Mouse (Mus musculus): Measurements from ENCODE around the gene Prn.

Prn gene

DNA sequence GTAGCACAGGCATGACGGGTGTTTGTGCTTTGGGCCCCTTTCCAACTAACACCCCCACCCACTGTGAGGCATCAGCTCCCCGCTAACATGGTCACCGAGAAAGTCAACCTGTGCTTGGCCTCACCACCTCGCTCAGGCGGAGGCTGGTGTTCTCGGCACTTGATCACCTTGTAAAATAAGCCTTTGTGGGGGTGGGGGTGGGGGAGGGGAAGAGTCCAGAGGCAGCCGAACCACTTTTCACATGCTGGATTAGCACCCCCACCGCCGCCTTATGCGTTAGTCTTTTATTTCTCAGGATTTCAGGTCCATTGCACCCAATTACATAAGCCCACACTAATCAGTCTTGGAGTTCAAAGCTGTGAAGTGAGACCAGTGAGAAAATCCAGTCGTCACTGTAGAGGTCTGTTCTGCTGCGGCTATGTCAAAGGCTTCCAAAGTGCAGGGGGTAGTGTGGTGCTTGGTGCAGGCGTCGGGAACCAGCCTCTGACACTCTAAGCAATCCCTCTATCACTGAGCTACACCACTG lies 83.9 kb downstream of the Prn start:
- DNase-seq (ENCODE audit: low read depth, low spot score): no peak

- no peak for DNase-seq (ENCODE audit: low read depth, low spot score)
Measured at GRCm38 (mm10) chr2:131994971-131995370, 85.2 kb downstream of the Prn start.

GRCm38 (mm10) chr2:131995742-131996141 lies 86.0 kb downstream of the Prn start:
- no peak for DNase-seq (ENCODE audit: low read depth, low spot score)

DNA sequence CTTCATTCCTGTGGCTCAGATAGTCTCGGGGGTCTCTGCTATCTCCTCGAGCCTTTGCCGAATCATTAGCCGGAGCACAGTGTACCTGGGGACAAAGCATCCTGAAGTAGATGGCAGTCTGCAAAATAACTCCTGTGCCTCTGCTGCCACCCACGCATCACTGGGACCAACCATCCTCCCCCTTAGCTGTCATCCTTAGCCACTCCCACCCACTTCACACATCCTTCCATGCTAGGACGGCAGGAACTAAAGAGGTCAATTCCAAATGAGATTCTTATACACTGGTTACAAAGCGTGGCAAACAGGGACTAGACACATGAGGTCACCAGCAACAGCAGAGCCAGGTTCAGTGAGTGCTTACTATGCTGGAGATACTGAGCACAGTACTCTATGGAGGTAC lies 86.6 kb downstream of the Prn start:
- no peak for DNase-seq (ENCODE audit: low read depth, low spot score)

GRCm38 (mm10) chr2:131997356-131997755 lies 87.6 kb downstream of the Prn start:
- no peak for DNase-seq (ENCODE audit: low read depth, low spot score)

DNA sequence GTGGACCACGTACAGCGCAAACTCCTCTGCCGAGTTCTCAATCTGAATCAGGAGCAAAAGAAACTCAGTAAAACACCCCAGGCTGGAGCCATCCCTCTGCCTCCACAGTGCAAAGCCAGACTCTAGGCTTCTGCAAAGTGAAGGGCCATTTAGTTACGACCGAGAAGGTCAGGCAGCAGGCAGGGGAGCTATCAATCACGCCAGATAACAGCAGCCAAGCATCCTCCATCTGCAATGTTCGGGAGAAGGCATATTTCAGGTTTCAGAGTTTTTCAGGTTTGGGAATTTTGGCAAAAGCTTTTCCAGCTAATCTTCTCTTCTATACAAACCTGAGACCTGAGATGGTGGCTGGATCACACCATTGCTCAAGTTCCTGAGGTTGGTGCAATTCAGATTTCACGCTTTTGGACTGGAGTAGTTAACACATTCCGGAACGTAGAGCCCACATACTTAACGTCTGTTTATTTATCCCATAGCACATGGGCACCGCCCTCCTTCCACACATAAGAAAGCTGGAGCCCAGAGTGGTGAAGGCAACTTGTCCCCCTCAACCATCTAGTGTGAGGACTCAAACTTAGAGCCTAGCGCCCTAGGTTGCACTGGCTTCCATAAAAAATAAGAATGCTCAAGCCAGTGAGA lies 92.1 kb downstream of the Prn start:
- DNase-seq (ENCODE audit: low read depth, low spot score): no peak

GRCm38 (mm10) chr2:132003916-132004315 lies 94.2 kb downstream of the Prn start:
- DNase-seq (ENCODE audit: low read depth, low spot score): no peak

- DNase-seq (ENCODE audit: low read depth, low spot score): no peak
Measured at GRCm38 (mm10) chr2:132004495-132005136, 94.9 kb downstream of the Prn start.

DNA sequence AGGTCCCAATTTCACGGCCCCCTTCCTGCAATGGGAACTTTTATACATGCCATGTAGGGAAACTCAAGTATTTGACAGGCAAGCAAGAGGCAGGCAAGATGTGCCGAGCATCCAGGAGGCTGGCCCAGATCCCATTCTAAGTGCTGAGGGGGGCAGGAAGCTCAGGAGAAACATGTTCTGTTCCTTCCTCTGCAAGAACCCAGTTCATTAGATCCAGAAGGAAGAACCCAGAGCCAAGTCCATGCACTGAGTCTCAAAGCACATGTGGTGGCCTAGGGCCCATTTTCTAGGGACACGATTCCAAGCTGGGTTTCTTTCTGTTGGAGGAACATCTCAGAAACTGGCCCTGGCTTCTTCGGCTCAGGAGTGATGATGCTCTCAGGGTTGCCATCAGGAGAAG lies 95.7 kb downstream of the Prn start:
- DNase-seq (ENCODE audit: low read depth, low spot score): no peak

Measured in brain, embryonic 18.5 days (tissue).